Mouse (Mus musculus): ENCODE data around the gene Ska3.
"Not testable (repeated sequence)": the region's sequence is repeated elsewhere in the genome, so short reads cannot be mapped to it uniquely, and the experiment has no call there.

The Ska3 gene

DNA sequence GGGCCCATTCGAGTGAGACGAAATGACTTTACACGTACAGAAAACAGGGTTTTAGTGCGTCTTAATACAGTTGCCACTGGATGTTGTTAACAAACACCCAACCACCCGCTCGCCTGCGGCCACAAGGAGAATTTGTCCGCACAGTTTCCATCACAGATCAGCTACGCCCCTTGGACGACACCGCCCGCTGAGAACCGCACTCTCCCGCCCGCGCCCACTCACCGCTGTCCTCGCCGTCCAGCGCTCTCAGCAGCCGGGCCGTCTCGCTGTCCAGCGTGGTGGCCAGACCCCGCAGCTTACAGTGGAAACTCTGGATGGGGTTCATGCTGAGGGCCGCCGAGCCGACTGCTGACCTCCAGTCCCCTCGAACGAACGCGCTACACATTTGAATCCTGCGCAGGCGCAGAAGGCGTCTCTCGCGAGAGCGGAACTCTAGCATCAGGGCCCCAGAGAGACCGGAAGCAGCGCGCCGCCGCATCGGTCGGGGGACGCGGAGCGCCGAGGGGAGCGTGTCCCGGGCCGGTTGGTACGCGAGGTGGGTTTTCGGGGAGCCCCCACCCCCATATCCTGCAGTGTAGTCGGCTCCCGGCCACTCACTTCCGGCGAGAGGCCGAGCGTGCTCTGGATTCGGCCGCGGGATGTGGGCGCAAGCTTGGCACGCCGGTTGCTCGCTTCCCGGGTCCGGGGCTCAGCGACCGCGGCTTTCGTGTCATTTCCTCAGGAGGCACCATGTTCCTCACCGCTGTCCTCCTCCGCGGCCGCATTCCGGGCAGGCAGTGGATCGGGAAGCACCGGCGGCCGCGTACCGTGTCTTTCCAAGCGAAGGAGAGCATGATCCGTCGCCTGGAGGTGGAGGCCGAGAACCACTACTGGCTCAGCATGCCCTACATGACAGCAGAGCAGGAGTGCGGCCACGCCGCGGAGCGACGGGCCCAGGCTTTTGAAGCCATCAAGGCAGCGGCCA, at the start of gene Ska3, which contains the start of gene Mrpl57:
Ska3 (minus strand) TSS at position 398 of the 964 bp plus-strand sequence.
Mrpl57 (plus strand) TSS at position 447 of the 964 bp plus-strand sequence.
- in situ Hi-C loops (cut with MboI, MseI): loop anchor here (10.0 kb wide), 1 partner anchor 1151 kb away; no protein-coding TSS in a partner anchor

DNA sequence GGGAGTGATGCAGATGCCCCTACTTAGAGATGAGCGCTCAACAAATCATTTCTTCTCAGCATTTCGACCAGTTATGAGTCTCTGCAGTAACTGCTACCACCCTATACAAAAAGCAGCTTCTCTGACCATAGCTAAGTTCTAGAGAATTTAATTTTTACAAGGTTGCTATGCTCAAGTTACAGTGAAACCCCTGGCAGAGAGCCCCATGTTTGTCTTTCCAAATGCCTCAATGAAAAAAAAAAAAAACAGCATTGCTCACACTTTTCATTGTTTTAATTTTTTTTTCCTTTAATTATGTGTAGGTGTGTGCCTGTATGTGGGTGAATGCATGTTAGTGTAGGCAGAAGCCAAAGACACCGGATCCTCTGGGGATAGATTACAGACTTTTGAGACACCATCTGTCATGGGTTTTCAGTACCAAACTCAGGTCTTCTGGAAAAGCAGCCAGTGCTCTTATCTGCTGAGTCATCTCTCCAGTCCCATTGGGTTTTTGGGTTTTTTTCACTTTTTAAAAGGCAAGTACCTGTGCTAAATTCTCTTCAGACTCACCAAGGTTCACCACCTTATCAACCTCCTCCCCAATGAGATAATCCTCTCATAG, 40.8 kb upstream of the Ska3 start:
- in situ Hi-C loops (cut with MboI, MseI): no loop called here

- in situ Hi-C loops (cut with MboI, MseI): no loop called here
Measured at GRCm38 (mm10) chr14:57865256-57865655, 39.3 kb upstream of the Ska3 start.

GRCm38 (mm10) chr14:57863129-57863528, 37.1 kb upstream of the Ska3 start:
- in situ Hi-C loops (cut with MboI, MseI): no loop called here

- in situ Hi-C loops (cut with MboI, MseI): no loop called here
Measured at GRCm38 (mm10) chr14:57861987-57862412, 36.0 kb upstream of the Ska3 start.

GRCm38 (mm10) chr14:57859520-57859919, 33.5 kb upstream of the Ska3 start:
- in situ Hi-C loops (cut with MboI, MseI): loop anchor here (10.0 kb wide), 1 partner anchor 955 kb away; no protein-coding TSS in a partner anchor

DNA sequence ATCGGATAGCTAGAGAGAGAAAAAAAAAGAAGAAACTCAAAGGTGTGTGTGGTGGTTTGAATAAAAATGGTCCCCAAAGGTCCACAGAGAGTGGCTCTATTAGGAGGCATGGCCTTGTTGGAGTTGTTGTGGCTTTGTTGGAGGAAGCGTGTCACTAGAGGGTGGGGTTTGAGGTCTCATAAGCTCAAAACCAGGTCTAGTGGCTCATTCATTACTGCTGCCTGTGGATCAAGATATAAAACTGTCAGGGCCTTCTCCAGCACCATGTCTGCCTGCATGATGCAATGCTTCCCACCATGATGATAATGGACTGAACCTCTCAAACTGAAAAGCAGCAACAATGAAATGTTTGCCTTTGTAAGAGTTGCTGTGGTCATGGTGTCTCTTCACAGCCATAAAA, 32.6 kb upstream of the Ska3 start:
- in situ Hi-C loops (cut with MboI, MseI): loop anchor here (10.0 kb wide), 1 partner anchor 954 kb away; no protein-coding TSS in a partner anchor

DNA sequence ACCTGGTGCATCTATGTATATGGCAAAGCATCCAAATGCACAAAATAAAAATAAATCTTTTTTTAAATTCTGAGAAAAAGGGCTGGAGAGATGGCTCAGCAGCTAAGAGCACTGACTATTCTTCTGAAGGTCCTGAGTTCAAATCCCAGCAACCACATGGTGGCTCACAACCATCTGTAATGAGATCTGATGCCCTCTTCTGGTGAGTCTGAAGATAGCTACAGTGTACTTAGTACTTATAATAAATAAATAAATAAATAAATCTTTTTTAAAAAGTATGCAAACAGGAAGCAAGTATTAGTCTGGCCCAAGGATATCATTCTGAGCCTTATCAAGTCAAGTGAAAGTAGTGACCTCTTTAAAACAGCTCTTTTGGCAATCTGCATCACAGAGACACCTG, 30.1 kb upstream of the Ska3 start:
- in situ Hi-C loops (cut with MboI, MseI): loop anchor here (10.0 kb wide), 1 partner anchor 951 kb away; no protein-coding TSS in a partner anchor

DNA sequence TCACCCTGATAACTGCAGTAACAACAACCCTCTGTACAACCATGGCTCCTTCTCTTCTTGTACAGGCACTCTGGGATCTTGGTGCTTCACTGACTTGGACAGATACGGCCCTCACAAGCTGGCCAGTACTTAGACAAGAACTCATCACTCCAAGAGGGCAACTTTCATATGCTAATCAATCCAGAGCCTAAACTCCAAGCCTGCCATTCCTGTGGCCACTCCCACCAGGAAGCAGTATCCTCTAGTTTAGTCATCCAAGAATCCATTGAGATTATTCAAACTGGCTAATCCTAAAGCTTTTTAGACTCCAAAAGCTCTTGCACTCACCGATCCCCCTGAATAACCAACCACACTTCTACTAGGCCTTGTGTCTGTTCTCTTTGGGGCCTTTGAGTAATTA, 27.0 kb upstream of the Ska3 start:
- in situ Hi-C loops (cut with MboI, MseI): loop anchor here (10.0 kb wide), 1 partner anchor 948 kb away; no protein-coding TSS in a partner anchor

GRCm38 (mm10) chr14:57850330-57850729, 24.3 kb upstream of the Ska3 start:
- in situ Hi-C loops (cut with MboI, MseI): loop anchor here (10.0 kb wide), 1 partner anchor 946 kb away; no protein-coding TSS in a partner anchor

- in situ Hi-C loops (cut with MboI, MseI): no loop called here
Measured at GRCm38 (mm10) chr14:57848646-57849045, 22.7 kb upstream of the Ska3 start.

GRCm38 (mm10) chr14:57848061-57848460, 22.1 kb upstream of the Ska3 start:
- in situ Hi-C loops (cut with MboI, MseI): not testable (repeated sequence)

DNA sequence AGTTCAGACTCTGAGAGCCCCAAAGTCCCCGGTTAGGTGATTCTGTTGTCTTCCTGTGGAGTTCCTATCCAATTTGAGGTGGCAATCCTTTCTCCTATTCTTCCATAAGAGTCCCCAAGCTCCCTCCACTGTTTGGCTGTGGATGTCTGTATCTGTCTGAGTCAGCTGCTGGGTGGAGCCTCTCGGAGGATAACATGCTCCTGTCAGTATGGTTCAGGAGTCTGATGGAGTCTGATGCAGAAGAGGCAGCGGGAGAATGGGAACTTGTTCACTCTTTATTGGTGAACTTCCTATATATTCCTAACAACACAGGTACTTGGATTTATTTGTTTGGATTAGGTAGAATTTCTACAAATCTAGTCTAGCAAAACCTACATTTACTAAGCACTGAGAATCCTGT, 18.6 kb upstream of the Ska3 start:
- in situ Hi-C loops (cut with MboI, MseI): no loop called here

DNA sequence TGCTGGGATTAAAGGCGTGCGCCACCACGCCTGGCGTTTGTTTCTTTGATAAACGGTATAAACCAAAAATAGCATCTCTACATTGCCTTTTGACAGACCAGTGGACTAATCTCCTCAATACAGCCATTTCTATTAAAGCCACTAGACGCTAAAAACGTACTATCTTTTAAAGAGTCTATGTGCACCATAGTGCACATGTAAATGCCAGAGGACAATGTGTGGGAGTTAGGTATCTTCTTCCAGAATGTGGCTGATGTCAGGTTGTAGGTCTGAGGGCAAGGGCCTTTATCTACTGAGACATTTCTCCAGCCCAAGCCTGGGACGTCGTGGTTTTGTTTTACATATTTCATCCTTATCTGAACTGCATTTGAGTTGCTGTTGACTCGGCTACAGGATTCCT, 9.2 kb upstream of the Ska3 start:
- in situ Hi-C loops (cut with MboI, MseI): no loop called here

- in situ Hi-C loops (cut with MboI, MseI): no loop called here
Measured at GRCm38 (mm10) chr14:57833526-57833925, 7.5 kb upstream of the Ska3 start.

- in situ Hi-C loops (cut with MboI, MseI): loop anchor here (10.0 kb wide), 1 partner anchor 1152 kb away; no protein-coding TSS in a partner anchor
Measured at GRCm38 (mm10) chr14:57827284-57827683, 1.3 kb upstream of the Ska3 start.

- in situ Hi-C loops (cut with MboI, MseI): loop anchor here (10.0 kb wide), 1 partner anchor 1146 kb away; no protein-coding TSS in a partner anchor
Measured at GRCm38 (mm10) chr14:57820839-57821238, 5.1 kb downstream of the Ska3 start.

DNA sequence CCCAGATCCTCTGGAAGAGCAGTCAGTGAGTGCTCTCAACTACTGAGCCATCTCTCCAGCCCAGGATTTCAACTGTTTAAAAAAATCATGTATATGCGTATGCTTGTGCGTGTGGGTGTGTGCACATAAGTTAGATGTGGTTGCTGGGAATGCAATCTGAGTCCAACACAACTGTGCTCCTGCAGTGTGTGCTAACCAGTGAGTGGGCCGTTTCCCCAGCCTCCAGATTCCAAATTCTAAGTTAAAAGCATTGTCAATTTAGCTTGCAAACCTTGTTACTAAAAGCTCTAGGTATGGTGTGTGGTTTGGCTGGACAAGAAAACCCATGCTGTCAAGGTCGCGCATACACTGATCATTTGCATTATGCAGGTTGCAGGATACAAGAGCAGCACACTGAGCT, 14.1 kb downstream of the Ska3 start:
- in situ Hi-C loops (cut with MboI, MseI): loop anchor here (10.0 kb wide), 1 partner anchor 137 kb away; no protein-coding TSS in a partner anchor

DNA sequence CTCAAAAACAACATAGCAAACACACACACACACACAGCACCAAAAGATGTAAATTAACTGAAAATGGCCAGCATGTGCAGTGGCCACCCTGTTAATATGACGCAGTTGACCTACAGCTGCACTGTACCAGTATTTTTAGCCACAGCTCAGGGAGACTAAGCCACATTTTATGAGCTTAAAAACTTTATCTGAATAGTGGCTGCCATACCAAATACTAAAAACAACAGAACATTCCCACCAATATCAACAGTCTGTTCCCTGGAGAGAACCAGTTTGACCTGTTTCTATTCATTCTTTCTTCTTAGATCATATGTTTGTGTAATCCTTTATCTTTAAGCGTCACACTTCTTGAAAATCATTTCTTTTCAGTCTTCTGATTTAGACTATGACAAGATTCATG, 15.1 kb downstream of the Ska3 start:
- in situ Hi-C loops (cut with MboI, MseI): loop anchor here (10.0 kb wide), 1 partner anchor 136 kb away; no protein-coding TSS in a partner anchor

- in situ Hi-C loops (cut with MboI, MseI): no loop called here
Measured at GRCm38 (mm10) chr14:57808558-57808957, 17.4 kb downstream of the Ska3 start.

DNA sequence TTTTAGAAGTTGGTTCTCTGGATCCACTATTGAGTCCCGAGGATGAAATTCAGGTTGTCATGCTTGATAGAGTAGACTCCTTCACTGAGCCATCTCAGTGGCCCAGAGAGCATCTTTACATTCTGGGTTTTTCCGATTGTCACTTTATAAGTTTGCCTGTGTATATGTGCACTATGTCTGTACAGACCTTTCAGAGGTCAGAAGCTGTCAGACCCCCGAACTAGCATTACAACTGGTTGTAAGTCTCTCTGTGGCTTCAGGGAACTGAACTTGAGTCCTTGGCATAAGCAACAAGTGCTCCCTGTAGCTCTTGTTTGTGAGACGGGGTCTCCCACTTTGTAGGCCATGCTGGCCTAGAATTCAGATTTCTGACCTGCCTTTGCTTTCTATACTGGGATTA, 22.3 kb downstream of the Ska3 start:
- in situ Hi-C loops (cut with MboI, MseI): loop anchor here (5.0 kb wide), 1 partner anchor 66 kb away; no protein-coding TSS in a partner anchor
